13 mouse cellular contexts compared by ENCODE assay signal in the genomic region with DNA sequence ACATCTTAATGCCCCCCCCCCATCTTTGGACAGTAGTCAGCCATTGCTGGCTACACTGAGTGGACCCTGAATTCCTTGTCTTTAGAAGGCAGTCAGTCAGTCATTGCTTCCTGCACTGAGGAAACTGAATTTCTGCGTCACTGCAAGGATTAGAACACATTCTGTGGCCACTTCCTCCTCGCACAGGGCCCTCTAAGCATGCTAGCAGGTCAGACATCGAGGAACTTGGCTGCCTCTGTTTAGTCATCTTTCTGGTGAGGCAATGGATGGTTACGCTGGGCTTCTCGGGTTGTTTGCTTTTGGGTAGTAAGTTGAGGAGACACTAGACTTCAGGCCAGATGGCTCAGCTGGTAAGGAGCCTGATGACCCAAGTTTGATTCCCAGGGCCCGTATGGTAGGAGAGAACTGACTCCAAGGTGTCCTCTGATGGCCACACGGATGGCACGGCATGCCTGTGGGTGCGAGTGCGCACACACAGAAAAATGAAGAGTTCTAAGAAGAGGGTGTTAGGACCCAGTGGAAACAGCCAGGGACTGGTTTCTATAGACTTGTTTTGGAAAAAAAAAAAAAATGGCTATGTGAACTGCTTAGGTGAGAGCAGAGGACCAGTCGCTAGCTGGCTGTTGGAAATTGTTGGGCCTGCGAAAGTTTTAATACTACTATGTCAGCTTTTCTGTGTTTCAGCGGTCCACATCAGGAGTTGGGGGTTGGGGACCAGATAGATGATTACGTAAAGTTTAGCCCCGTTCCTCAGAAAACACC. TPM values are rescaled to one million over a fixed set of nuclear protein-coding genes. Genes with fewer than 3 reads are reported as not detected.
A peak's percentile ranks its signal among the peaks of the same experiment; 100 is the strongest.
DNase-seq lines count a peak whose midpoint lies in the region; ATAC-seq and TF ChIP-seq lines count a peak whose summit lies in the region.
"Had no signal": no experiment of that assay in that cellular context is flagged by ENCODE, and none has a peak within 500 bp of the region (broad histone marks: within the 10 kb centered on the region; RNA-seq: fewer than 3 reads in every experiment).

No protein-coding gene starts in this region.

- H3K27me3 ChIP-seq in hindbrain, postnatal 0 days (ENCODE audit: insufficient read depth, low read length): no peaks in the 10 kb centered on the region
- H3K27me3 ChIP-seq: hindbrain, embryonic 12.5 days had no signal

- H3K9ac ChIP-seq in ES-E14 (ENCODE audit: insufficient read depth, low read depth, low read length, poor library complexity, severe bottlenecking): peak overlapping the region; percentile 17; the same call in 1 of the 2 replicates
- H3K9ac ChIP-seq in hindbrain, postnatal 0 days (replicated peaks; ENCODE audit: low read length): no peak overlapping the region
- H3K9ac ChIP-seq: hindbrain, embryonic 12.5 days had no signal

- TF ChIP-seq CTCF in hindbrain, postnatal 0 days (IDR thresholded peaks at IDR 0.05; ENCODE audit: low read depth): no peak

- 89% methylated on average over 15 of the region's 15 CpGs for WGBS in hindbrain, postnatal 0 days

- in situ Hi-C loops in ES-E14 (cut with MboI; ENCODE audit: low sequenced_read_pairs in 2 of 2, unreplicated experiment in 2 of 2): no loop called here

- no peak overlapping the region for H3K27ac ChIP-seq in ES-E14 (ENCODE audit: insufficient read depth, low read depth, low read length, poor library complexity, severe bottlenecking)
- no peak overlapping the region for H3K27ac ChIP-seq in hindbrain, postnatal 0 days
- H3K27ac ChIP-seq: layer of hippocampus, adult 2 months had no signal

- H3K4me1 ChIP-seq in ES-E14 (ENCODE audit: control insufficient read depth in 2 of 2, insufficient read depth in 2 of 2, low read length in 2 of 2, poor library complexity in 1 of 2): peaks cover 6 to 30% of the 10 kb centered on the region in 2 experiments; a peak in 3 of 4 replicates
- H3K4me1 ChIP-seq in hindbrain, postnatal 0 days (ENCODE audit: insufficient read depth, low read length): 0 out of 2 replicates have a peak, but pooled peaks cover 4% of the 10 kb centered on the region

- no peak for ATAC-seq in hindbrain, postnatal 0 days
- ATAC-seq: activated CD4-positive, CD25-positive, alpha-beta regulatory T cell, adult 4 months had no signal

- H3K4me3 ChIP-seq in ES-E14 (ENCODE audit: insufficient read depth in 1 of 2, low read depth in 1 of 2, low read length in 2 of 2, poor library complexity in 1 of 2, severe bottlenecking in 1 of 2): no peak overlapping the region
- no peak overlapping the region for H3K4me3 ChIP-seq in hindbrain, postnatal 0 days (ENCODE audit: low read length)
- H3K4me3 ChIP-seq: hindbrain, embryonic 12.5 days; layer of hippocampus, adult 2 months had no signal

- H3K9me3 ChIP-seq in ES-E14 (ENCODE audit: control insufficient read depth, insufficient read depth, low read depth, low read length): no peaks in the 10 kb centered on the region
- H3K9me3 ChIP-seq in hindbrain, postnatal 0 days (ENCODE audit: low read length): no peaks in the 10 kb centered on the region
- H3K9me3 ChIP-seq: G1E; hindbrain, embryonic 12.5 days had no signal

- no peaks in the 10 kb centered on the region for H3K36me3 ChIP-seq in ES-E14 (ENCODE audit: control insufficient read depth, insufficient read depth, low read length, poor library complexity, severe bottlenecking)
- H3K36me3 ChIP-seq in hindbrain, postnatal 0 days (ENCODE audit: insufficient read depth, low read length): no peaks in the 10 kb centered on the region

- H3K4me2 ChIP-seq in hindbrain, postnatal 0 days (ENCODE audit: low read depth, low read length): no peak overlapping the region
- H3K4me2 ChIP-seq: hindbrain, embryonic 12.5 days had no signal

- peak; percentile 38 for DNase-seq in layer of hippocampus, adult 9-11 months
- DNase-seq in layer of hippocampus, adult 11-12 months (ENCODE audit: low spot score): no peak
- DNase-seq in ES-E14 (ENCODE audit: low read depth, low spot score): no peak
- DNase-seq in c-Kit-positive CD71-negative TER-119-negative erythroid progenitor cells, embryonic 14.5 days (ENCODE audit: low read depth): peak; percentile 52
- DNase-seq in lung, postnatal 25 days (ENCODE audit: low spot score): peak; percentile 44
- DNase-seq in right cerebral cortex, postnatal 25 days: no peak
- no peak for DNase-seq in hindbrain, postnatal 0 days (ENCODE audit: low spot score)
- DNase-seq: cerebellum, postnatal 14 days; kidney, adult 11 months had no signal

TF ChIP-seq in ES-E14, 5 proteins besides CTCF, POLR2A, EP300 and RAD21:
- TF ChIP-seq ZNF384 (IDR thresholded peaks at IDR 0.05; ENCODE audit: low read depth, low read length) (0 out of 2 replicates have a peak, but pooled peaks have one; percentile 18), MAFK (IDR thresholded peaks at IDR 0.05; ENCODE audit: insufficient read depth, low read depth, low read length) (no peak)

RNA-seq across cellular contexts. Expression of a gene that starts 4.0 kb away (rescaled TPM):
- total RNA-seq in ES-E14 (2012; rRNA removed): 11.4 and 16.8 TPM in 2 replicates
- total RNA-seq in hindbrain, postnatal 0 days (2014; rRNA removed): 76.0 and 78.3 TPM in 2 replicates
- 37.7 and 39.3 TPM in 2 replicates for polyA plus RNA-seq in hindbrain, postnatal 0 days (2015; fragmentation: Nextera tagmentation; extraction: Ambion mirVana)

RNA-seq across cellular contexts. Expression of a gene that starts 26.6 kb away (rescaled TPM):
- 17.6 and 20.8 TPM in 2 replicates for total RNA-seq in ES-E14 (2012; rRNA removed)
- 5.4 and 13.0 TPM in 2 replicates for total RNA-seq in hindbrain, postnatal 0 days (2014; rRNA removed)
- polyA plus RNA-seq in hindbrain, postnatal 0 days (2015; fragmentation: Nextera tagmentation; extraction: Ambion mirVana): 7.8 and 9.9 TPM in 2 replicates

RNA-seq across cellular contexts. Expression of a gene that starts 39.0 kb away (rescaled TPM):
- 24.0 and 25.7 TPM in 2 replicates for total RNA-seq in ES-E14 (2012; rRNA removed)
- 10.7 and 10.9 TPM in 2 replicates for total RNA-seq in hindbrain, postnatal 0 days (2014; rRNA removed)
- 2.1 TPM in 2 replicates for polyA plus RNA-seq in hindbrain, postnatal 0 days (2015; fragmentation: Nextera tagmentation; extraction: Ambion mirVana)
- polyA plus RNA-seq: activated CD4-positive, CD25-positive, alpha-beta regulatory T cell, adult 4 months; G1E had no signal

RNA-seq across cellular contexts. Expression of a gene that starts 51.5 kb away (rescaled TPM):
- 6.7 and 10.7 TPM in 2 replicates for total RNA-seq in ES-E14 (2012; rRNA removed)
- total RNA-seq in hindbrain, postnatal 0 days (2014; rRNA removed): 16.4 and 16.6 TPM in 2 replicates
- polyA plus RNA-seq in hindbrain, postnatal 0 days (2015; fragmentation: Nextera tagmentation; extraction: Ambion mirVana): 1.4 and 1.7 TPM in 2 replicates

Comparison
In these comparisons a context has a peak if more than half of its experiments do, and no peak if none do; other contexts are left out.
1. DNase-seq: peak in layer of hippocampus, adult 9-11 months (single experiment), c-Kit-positive CD71-negative TER-119-negative erythroid progenitor cells, embryonic 14.5 days (single experiment) and lung, postnatal 25 days (single experiment); none in layer of hippocampus, adult 11-12 months (single experiment), ES-E14 (single experiment), right cerebral cortex, postnatal 25 days (single experiment) and hindbrain, postnatal 0 days (single experiment).